Mouse (Mus musculus) layer of hippocampus, postnatal 36 days (tissue): ENCODE measurements around the gene Fyn. TPM values are rescaled to one million over a fixed set of nuclear protein-coding genes. Genes with fewer than 3 reads are reported as not detected.

Experiments
- DNase-seq, 2 experiments: peaks; one replicate each; pipeline ENCODE4 v3.0.0; 2022
- total RNA-seq, 2 experiments: library from RNA; stranded (reverse); gene quantifications; 2 replicates each; pipeline ENCODE4 v1.2.3; 2021

Gene Fyn
- total RNA-seq = 100 to 1,000 TPM; 137 to 141 TPM

DNA sequence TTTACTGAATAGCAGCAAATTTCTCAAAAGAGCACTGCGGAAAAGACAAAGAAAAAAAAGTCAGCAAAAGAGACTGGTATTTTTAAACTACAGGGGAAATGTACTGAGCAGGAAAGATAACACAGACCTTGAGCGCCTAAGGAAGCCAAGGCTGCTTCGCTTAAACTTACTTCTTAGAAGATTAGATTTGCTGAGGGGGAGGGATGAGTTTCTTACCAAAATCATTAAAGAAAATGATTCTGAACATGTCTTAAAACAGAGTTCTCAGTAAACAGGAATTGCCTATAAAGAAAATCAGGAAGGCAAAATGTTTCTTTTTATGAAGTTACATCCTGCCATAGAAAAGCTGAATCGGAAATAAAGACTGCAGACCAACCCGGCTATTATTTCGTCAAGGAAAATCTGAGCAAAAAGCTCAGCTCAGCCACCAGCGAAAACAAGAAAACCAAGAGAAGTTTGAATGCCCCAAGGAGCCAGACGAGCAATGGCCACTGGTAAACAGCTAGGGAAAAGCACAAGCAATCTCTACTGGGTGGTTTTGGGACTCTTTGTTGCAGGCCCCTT lies at the start of gene Fyn:
TSS of gene Fyn (plus strand) at position 284 of the 564 bp plus-strand sequence.
- no peak for DNase-seq

DNA sequence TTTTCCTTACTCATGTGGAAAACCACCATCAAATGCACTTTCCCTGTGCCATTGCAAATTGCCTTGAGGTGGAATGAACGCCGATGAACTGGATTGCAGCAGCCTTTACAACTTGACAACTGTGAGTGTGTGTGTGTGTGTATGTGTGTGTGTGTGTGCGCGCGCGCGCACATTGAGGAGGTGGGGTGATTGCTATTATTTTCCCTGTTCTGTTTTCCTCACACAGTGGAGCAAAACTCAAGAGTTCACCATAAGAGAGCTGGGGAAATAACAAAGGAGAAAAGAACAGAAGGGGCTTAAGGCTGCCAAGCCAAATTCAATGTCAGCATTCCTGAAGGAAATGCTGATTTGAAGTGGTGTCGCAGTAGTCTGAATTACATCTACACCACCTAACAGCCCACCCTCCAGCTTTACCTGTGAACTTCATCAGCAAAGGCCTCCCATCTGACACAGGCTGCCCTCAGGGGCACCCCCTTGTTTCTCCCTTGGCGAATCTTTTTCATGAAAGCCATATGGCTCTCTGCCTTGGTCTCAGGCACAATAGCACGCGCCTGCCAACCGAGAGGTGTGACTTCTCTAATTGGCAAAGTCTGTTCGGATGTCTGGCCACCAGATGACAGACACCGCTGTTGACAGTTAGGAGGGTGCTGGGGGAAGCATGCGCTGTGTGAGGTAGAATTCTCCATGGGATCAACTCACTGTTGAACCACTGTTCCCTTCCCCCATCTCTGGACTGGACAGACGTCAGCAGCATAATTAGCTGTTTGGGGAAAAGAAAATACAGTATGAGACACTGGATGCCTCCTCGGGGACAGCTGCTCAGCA lies 47.6 kb upstream of the Fyn start:
- peak; percentile 12 to 35 for DNase-seq

DNA sequence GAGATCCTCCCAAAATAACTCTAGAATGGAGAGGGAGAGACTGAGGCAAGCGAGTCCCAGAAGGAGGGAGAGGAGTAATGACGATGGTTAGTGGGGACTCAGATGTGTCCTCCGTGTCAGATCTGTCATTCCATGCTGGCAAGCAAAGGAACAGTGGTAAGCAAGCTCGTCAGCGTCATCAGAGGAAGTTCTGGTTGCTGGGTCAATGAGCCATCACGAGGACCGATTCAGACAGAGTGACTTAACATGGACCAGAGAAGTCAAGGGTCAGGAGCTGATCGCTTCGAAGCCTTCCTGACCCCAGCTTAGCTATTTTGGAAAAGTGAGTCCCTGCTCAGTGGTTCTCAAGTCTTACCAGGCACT lies 47.1 kb upstream of the Fyn start:
- no peak for DNase-seq

DNA sequence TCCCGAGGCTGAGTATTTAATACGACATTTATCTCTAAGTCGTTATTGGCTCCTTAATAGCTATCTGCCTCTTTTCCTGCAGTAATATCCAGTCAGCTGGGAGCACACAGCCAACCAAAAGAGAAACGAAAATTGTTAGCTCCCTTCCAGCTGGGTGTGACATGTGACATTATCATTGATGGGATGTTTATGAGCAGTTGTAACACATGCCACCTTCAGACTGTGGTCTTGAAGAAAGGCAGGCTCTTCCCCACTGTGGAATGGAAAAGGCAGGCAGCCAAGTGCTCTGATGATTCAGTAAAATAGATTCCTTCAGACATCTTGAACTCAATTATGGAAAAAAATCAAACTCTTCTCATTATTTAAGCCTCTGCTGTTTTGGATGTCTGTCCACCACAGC lies 46.5 kb upstream of the Fyn start:
- no peak for DNase-seq

DNA sequence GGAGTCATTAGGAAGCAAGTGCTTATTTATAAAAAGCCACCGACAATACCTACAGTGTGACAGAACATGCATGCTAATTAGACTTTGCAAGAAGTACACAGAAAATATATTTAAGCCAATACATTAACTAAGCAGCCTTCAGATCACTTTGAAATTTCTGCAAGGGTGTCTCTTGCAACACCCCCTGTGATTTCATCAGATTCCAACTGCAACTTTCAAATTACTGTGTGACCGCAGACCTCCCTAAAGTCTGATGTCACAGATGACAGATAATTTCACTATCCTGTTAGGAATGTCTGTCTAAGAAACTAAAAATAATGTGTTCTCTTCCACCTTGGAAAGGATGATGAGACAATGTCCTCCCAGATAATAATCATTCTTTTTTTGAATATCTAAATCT lies 44.4 kb upstream of the Fyn start:
- no peak for DNase-seq

DNA sequence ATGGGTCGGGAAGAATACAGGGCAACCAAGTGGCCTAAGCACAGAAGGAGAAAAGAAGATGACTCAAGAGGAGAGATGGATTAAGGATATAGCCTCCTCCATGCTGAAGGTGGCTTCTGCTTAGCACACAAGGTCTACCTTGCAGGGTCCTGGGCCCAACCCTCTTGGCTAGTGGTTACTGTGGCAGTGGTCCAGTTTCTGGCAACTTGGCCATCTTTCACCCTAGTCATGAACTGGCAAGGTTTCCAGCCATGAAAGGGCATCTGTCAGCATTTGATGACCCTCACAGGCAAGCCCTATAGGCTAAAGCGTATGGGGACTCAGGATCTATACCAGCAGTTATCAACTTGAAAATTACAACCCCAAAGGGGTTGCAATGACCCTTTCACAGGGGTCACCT lies 40.0 kb upstream of the Fyn start:
- DNase-seq = no peak

DNA sequence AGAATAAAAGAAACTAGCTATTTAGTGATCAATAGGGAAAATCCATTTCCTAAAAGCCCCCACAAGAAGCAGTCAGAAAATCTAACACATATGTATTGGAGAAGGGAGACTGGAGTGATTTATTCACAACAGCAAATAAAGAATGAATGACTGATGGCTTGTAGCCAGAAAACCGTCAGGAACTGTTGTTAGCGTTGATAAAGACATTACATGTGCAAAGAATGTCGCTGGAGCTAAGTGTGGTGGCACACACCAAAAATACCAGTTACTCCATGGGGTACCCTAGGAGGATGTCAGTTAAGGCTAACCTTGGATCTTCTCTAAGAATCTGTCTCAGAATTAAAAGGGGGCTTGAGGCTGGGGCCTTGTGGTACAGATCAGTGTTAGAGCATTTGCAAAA lies 34.3 kb upstream of the Fyn start:
- no peak for DNase-seq

DNA sequence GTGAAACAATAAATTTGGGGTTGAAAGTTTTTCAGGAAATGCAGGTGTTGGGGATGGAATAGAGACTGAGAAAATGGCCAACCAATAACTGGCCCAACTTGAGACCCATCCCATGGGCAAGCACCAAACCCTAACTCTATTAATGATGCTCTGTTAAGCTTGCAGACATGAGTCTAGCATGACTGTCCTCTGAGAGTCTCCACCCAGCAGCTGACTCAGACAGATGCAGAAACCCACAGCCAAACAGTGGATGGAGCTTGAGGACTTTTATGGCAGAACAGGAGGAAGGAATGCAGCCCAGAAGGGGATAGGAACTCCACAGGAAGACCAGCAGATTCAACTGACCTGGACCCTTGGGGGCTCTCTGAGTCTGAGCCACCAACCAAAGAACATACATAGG lies 32.8 kb upstream of the Fyn start:
- DNase-seq = no peak

DNA sequence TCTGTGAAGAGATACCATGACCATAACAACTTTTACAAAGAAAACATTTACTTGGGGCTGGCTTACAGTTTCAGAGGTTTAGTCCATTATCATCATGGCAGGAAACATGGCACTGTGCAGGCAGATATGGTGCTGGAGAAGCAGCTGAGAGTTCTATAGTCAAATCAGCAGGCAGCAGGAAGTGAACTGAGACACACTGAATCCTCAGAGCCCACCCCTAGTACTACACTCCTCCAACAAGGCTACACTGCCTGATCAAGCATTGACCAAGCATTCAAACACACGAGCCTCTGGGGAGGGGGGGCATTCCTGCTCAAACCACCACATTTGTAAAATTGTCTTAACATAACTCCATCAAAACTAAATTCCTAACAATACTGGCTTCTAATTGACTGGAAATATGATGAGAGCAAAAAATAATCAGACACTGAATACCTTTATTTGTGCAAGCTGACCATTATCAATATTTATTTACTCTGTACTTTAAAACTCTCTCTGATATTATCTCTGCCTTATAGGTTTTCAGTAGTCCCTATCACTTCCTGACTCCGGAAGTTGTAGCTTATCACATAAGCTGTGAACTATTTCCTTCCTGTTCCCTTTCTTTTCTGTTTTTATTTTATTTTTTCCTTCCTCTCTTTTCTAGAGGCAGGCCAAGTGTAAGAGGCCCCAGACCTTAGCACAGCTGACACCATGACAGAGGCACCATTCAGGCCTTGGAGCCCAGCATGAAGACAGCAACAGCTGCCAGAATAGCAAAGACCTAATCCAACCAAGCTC lies 29.3 kb upstream of the Fyn start:
- no peak for DNase-seq

DNA sequence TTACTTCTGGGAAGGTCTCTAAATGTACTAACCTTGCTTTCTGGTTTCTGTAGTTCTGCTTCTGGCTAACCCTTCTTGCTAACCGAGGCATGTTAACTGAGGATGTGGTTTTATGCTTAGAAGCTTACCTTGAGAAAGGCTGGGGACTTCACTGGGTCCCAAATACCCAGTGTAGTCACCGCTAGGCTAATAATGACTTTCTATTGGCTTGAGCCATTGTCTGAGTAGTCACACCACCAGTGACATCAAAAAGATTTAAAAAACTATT lies 28.8 kb upstream of the Fyn start:
- DNase-seq = no peak

DNA sequence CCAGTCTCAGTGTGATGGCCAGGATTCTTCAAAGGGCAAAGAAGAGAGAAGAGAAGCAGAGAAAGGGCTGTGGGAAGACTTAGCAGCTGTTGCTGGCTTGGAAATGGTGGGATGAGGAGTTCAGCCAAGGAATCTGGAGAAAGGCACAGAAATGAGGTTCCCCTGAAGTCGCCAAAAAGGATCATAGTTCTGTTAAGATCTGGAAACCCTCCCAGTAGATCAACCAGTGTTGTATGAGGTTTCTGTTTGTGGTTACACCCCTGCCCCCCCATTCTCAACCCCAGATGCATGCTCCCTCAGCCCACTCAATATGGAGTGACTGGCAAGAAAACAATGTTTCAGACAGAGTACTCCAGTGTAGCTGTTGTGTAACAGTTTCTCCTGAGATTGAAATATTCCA lies 25.1 kb upstream of the Fyn start:
- no peak for DNase-seq

DNA sequence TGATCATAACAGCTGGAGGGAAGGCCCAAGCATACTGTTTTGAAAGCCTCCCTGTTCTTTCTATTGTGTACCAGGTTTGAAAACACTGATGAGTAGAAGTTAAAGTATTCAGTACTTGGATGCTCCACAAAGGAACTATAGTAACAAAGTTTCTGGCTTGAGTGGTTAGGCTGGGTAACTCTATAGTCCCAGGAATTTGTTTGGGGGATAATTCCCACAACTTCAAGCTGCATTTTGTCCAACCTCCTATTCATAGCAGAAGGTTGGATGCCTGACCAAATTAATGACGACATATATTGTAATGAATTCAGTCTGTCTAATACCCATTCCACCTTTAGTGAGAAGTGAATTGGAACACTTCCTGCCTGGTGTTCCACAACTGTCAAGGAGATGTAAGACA lies 22.7 kb upstream of the Fyn start:
- no peak for DNase-seq

DNA sequence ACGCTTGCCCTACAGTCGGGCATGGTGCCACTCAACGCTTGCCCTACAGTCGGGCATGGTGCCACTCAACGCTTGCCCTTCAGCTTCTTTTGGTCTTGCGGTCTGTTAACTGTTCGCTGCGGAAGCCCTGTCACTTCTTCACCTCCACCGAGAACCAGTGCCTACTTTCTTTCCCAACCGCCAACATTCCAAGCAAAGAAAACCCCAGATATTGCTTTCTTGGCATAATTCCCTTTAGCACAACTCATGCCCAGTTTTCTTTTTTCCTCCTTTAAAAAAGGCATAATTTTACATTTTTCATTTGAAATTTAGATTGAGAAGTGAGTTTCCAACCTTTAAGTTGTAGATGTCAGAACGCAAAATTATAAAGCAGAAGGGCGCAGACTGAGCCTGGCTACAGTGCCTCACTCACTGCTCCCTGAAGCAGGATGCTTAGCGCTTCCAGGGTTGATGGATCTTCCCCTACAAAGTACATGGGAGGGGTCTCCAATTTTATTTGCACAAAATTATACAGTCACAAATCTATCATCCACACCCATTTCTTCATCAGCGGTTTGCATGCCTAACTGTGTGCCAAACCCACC lies 18.8 kb upstream of the Fyn start:
- DNase-seq = no peak

DNA sequence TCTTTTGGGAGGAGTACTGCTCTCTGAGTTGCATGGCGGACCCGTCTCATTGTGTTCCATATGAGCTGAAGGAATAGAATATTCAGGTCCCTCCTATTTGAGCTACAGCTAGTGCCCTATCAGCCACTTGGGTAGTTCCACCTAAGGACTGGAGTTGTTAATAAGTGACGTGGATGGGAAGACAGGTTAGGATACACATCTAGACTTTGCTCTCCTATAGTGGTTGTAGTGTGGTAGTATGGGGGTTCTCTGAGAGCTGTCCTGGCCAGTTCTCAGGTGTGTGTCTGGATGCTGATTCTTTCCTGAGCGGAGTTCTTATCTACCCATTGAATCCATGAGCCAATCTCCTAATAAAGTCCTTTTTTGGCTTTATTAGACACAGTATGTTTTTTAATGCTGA lies 4.5 kb upstream of the Fyn start:
- DNase-seq = no peak

DNA sequence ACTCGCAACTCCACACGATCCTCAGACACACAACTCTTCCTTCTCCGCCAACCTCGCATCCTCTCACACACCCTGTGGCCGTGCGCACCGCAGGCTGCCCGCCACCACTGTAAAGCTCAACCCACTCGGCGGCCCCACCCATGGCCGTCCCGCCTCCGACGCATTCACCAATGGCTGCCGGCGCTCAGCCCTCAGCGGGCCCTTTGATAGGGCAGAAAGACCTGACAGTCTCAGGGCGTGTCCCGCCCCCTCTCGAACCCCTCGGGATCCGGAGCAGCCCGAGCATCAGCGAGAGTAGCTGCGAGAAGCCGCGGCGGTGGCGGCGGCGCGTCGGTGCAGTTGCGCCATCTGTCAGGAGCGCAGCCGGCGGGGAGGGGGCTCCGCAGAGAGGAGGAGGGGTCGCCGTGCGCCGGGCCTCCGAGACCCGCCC lies 862 bp downstream of the Fyn start:
- DNase-seq = peak; percentile 96 to 97

DNA sequence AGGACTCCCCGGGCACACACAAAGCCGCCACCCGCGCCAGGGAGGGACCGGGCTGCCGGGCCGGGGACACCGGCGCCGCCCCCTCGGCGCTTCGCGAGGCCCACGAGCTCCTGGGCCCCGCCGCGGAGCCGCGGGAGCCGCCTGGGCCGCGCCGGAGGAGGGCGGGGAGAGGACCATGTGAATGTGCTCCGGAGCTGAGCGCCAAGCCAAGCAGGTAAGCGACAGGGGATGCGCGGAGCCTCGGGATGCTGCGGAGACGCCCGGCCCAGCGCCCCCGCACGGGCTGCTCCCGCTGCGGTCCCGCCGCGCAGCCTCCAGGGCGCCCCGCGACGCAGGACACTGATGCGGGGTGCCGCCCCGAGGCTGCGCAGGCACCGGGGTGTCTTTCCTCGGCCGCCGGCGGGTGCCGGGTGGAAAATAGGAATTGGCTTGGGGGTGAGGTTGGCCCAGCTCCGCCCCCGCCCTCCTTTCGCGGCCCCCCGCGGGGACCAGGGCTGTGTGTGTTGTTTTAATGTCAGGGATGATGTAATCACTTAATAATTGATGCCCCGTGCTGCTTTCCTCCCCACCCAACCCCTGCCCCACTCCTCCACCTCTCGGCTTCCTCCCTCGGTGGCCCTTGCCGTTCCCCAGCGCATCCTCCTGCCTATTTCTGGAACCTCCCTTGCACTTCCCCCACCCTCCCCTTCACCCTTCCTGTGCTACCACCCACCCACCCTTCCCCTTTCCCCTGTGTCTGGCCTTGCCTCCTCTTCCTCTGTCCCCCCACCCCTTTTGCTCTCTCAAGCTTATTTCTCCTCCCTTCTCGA lies 1.5 kb downstream of the Fyn start:
- peak; percentile 55 to 62 for DNase-seq

DNA sequence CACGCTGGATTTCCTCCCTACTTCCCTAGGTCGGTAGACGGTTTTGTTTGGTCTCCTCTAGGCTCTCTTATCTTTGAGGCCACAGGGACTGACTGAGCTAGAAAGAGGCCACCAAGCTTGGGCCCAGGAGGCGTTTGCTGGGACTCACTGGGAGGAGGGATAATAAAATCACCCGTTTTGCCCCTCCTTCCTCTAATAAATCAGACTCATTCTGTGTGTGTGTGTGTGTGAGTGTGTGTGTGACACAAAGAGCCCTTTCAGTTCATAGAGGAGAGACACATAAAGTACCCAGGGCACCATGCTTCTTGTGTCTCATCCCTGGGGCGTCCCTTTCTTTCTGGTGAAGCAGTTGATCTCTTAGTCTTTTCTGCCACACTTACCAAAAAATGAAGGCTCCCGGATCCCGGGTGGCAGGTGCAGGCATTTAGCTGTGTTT lies 2.1 kb downstream of the Fyn start:
- no peak for DNase-seq

DNA sequence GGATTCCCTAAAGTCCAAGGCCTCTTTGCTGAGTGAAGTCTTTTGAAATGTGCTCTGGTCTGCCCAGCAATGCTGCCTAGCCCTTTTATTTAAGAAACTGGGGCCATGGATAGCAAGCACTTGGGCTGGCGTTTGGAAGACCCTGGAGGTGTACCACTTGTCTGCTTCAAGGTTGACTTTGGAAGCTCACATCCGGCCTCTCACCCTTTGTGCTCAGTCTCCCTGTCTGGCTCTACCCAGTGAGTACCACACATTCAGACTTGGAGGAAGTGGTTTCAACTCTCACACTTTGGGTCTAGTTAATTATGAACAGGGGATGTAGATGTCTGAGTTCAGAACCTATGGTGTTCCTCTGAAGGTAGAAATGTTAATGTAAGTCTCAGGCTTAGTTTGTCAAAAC lies 2.8 kb downstream of the Fyn start:
- no peak for DNase-seq

DNA sequence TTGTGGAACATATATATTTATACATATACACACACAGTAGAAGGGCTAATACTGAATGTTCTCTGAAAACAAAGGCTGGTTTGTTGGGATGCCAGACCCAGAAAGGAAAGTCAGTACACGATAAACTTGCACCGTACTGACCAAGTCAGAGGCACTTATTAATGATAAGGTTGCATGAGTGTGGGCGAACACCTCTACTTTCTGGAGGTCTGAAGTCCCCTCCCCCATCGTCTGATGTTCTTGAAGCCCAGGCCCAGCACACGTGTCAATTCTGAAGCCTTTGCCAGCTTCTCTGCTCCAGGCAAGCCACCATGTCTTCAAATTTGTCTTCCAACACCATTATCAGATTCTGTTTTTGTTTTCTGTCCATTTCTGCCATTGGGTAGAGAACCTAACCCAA lies 3.3 kb downstream of the Fyn start:
- no peak for DNase-seq

DNA sequence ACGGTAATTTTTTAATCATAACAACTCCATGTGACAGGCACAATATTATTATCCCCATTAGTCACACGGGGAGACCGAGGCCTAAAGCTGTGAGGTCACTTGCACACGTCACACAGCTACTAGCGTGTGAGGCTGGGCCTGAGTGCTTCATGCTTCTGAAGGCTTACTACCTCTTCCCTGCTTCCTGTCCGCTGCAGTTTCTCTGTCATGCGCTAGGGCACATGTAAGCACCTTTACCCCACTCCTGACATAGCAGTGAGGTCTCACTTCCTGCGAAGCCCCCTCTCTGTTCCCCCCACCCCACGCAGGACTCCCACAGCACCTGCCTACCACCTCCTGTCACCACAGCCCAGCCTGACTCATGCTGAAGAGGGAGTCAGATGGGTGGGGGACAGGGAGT lies 8.0 kb downstream of the Fyn start:
- no peak for DNase-seq

DNA sequence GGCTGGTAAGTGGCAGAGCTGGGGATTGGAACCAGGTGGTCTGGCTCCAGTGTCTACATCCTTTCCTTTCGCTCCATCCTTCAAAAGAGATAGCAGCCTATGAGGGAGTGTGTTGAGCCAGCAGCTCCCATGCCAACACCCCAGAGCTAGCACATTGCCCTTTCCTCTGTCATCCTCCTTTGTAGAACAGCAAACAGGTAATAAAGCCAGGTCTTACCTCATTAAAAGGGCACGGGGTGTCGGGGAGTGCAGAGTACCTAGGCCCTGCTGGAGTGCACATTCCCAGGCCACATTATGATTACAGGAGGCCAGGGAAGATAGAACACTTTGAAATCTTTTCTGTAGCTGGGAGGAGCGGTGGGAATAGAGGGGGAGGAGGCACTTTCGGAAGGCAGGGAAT lies 8.6 kb downstream of the Fyn start:
- DNase-seq = no peak

DNA sequence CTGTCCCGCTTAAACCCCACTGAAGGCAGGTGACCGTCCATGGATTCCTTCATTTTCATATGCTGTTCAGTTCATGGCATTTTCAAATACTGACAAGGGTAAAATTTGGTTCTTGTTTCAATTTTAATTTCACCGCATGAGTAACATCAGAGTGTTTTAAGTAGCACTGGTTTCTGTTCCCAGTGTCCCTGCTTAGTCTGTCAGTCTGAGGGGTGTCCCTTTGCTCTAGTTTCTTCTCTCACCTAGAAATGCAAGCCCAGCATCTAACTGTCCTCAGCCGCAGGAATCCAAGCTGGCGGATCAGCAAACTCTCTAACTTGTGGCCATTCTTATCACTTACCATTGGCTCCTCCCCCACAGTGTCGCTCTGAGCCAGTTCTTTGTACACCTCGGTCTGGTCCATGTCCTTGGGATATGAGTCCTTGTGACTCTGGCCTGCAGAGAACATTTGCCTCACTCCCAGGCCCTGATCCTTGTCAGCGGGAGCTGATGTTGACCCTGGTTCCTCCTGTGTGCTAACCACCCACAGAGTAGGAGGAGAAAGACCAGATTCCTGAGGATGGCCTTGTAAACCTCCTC lies 9.5 kb downstream of the Fyn start:
- no peak for DNase-seq
